Comparison of ENCODE assay signal across 9 mouse cellular contexts in genomic region chr4:149735624-149736250, GRCm38 (mm10). TPM values are rescaled to one million over a fixed set of nuclear protein-coding genes. Genes with fewer than 3 reads are reported as not detected.
DNase-seq lines count a peak whose midpoint lies in the region; ATAC-seq and TF ChIP-seq lines count a peak whose summit lies in the region.
"Had no signal": no experiment of that assay in that cellular context is flagged by ENCODE, and none has a peak within 500 bp of the region (broad histone marks: within the 10 kb centered on the region; RNA-seq: fewer than 3 reads in every experiment).

No protein-coding gene starts in this region.

- H3K9ac ChIP-seq in hindbrain, embryonic 16.5 days (ENCODE audit: low read depth, low read length), result no peak overlapping the region
- H3K9ac ChIP-seq in neural tube, embryonic 13.5 days, result peak overlapping the region; percentile 95

- no peak for ATAC-seq in hindbrain, embryonic 16.5 days
- ATAC-seq in neural tube, embryonic 13.5 days (ENCODE audit: low read depth), result no peak
- ATAC-seq: Patski had no signal

- H3K27ac ChIP-seq in layer of hippocampus, adult 2 months, result peak overlapping the region; percentile 83; the same call in 1 of the 2 replicates
- no peak overlapping the region for H3K27ac ChIP-seq in hindbrain, embryonic 16.5 days (ENCODE audit: low read depth, low read length)
- H3K27ac ChIP-seq in neural tube, embryonic 13.5 days (replicated peaks), result no peak overlapping the region

- H3K4me3 ChIP-seq in layer of hippocampus, adult 2 months, result peak overlapping the region; percentile 93; the same call in 1 of the 2 replicates
- no peak overlapping the region for H3K4me3 ChIP-seq in hindbrain, embryonic 16.5 days (ENCODE audit: low read length)
- H3K4me3 ChIP-seq in neural tube, embryonic 13.5 days, result 0 out of 2 replicates have a peak overlapping the region, but pooled peaks have one; percentile 90

- peaks cover 53% of the 10 kb centered on the region for H3K4me1 ChIP-seq in hindbrain, embryonic 16.5 days (ENCODE audit: control insufficient read depth, insufficient read depth, low read depth, low read length)
- peaks cover 71% of the 10 kb centered on the region for H3K4me1 ChIP-seq in neural tube, embryonic 13.5 days (replicated peaks)

- 77% methylated on average over 5 of the region's 5 CpGs for WGBS in hindbrain, embryonic 16.5 days
- WGBS in neural tube, embryonic 13.5 days, result 78% methylated on average over 5 of the region's 5 CpGs

- H3K4me2 ChIP-seq in hindbrain, embryonic 16.5 days (ENCODE audit: low read length), result peak overlapping the region; percentile 69; the same call in 1 of the 2 replicates
- peak overlapping the region; percentile 93 for H3K4me2 ChIP-seq in neural tube, embryonic 13.5 days

- peak; percentile 68 for DNase-seq in cerebellum, adult 11-12 months
- DNase-seq in cerebellum, adult 11 months, result no peak
- no peak for DNase-seq in layer of hippocampus, adult 2 months (ENCODE audit: low spot score in 2 of 2)
- no peak for DNase-seq in layer of hippocampus, adult 11-12 months (ENCODE audit: low spot score)
- no peak for DNase-seq in adrenal gland, postnatal 10 days
- no peak for DNase-seq in frontal cortex, postnatal 36 days (ENCODE audit: low spot score in 2 of 2)

- no peaks in the 10 kb centered on the region for H3K9me3 ChIP-seq in hindbrain, embryonic 16.5 days (ENCODE audit: control insufficient read depth, low read length)
- H3K9me3 ChIP-seq in neural tube, embryonic 13.5 days, result no peaks in the 10 kb centered on the region

- no peaks in the 10 kb centered on the region for H3K36me3 ChIP-seq in hindbrain, embryonic 16.5 days (ENCODE audit: control insufficient read depth, insufficient read depth, low read length)
- peaks cover 11% of the 10 kb centered on the region for H3K36me3 ChIP-seq in neural tube, embryonic 13.5 days

- H3K27me3 ChIP-seq in hindbrain, embryonic 16.5 days (replicated peaks; ENCODE audit: control insufficient read depth, insufficient read depth, low read length), result no peaks in the 10 kb centered on the region
- no peaks in the 10 kb centered on the region for H3K27me3 ChIP-seq in neural tube, embryonic 13.5 days
- H3K27me3 ChIP-seq: Patski had no signal

- TF ChIP-seq CTCF in layer of hippocampus, adult 2 months (conservative IDR thresholded peaks at IDR 0.05), result no peak

RNA-seq across cellular contexts. Expression of gene Tmem201, which starts 2.1 kb away (rescaled TPM):
- 10 to 100 TPM; 69.7 to 78.3 TPM for total RNA-seq in layer of hippocampus, adult 2 months (2021)
- polyA plus RNA-seq in hindbrain, embryonic 16.5 days (2015; fragmentation: Nextera tagmentation; extraction: Ambion mirVana), result 43.9 and 49.7 TPM in 2 replicates
- polyA plus RNA-seq in neural tube, embryonic 13.5 days (2015; fragmentation: Nextera tagmentation; extraction: Ambion mirVana), result 41.1 and 41.4 TPM in 2 replicates
- 10 to 100 TPM; 35.0 to 43.6 TPM for total RNA-seq in adrenal gland, postnatal 10 days (2021)

RNA-seq across cellular contexts. Expression of gene Pik3cd, which starts 33.4 kb away (rescaled TPM):
- 10 to 100 TPM; 19.6 to 23.5 TPM for total RNA-seq in layer of hippocampus, adult 2 months (2021)
- 13.1 and 16.3 TPM in 2 replicates for polyA plus RNA-seq in hindbrain, embryonic 16.5 days (2015; fragmentation: Nextera tagmentation; extraction: Ambion mirVana)
- 17.8 and 20.0 TPM in 2 replicates for polyA plus RNA-seq in neural tube, embryonic 13.5 days (2015; fragmentation: Nextera tagmentation; extraction: Ambion mirVana)
- total RNA-seq in adrenal gland, postnatal 10 days (2021), result 10 to 100 TPM in 1 of 2 experiments, 1 to 10 TPM in 1; 7.5 to 12.1 TPM

RNA-seq across cellular contexts. Expression of gene Slc25a33, which starts 38.3 kb away (rescaled TPM):
- 10 to 100 TPM; 35.6 to 35.8 TPM for total RNA-seq in layer of hippocampus, adult 2 months (2021)
- polyA plus RNA-seq in hindbrain, embryonic 16.5 days (2015; fragmentation: Nextera tagmentation; extraction: Ambion mirVana), result 33.2 and 37.2 TPM in 2 replicates
- 31.8 and 32.7 TPM in 2 replicates for polyA plus RNA-seq in neural tube, embryonic 13.5 days (2015; fragmentation: Nextera tagmentation; extraction: Ambion mirVana)
- 10 to 100 TPM; 24.3 to 34.0 TPM for total RNA-seq in adrenal gland, postnatal 10 days (2021)
